Mouse (Mus musculus) kidney, postnatal 0 days (tissue): ENCODE measurements around the gene Gm9573. TPM values are rescaled to one million over a fixed set of nuclear protein-coding genes. Genes with fewer than 3 reads are reported as not detected.

Experiments
- ATAC-seq: fragments of 200-750 bp; cut with Nextera tagmentation; replicated peaks from 2 replicates; pipeline ENCODE4 v1.8.0; 2017; ENCODE audit warnings: low read depth, moderate number of reproducible peaks, moderate TSS enrichment, moderate library complexity; ENCODE audit not compliant: low FRiP score
- DNase-seq: peaks from one replicate; pipeline ENCODE4 v3.0.0-alpha.2; 2016; ENCODE audit warnings: low spot score
- H3K27ac ChIP-seq: fragments of 300-500 bp; sonication (generic); 2 replicates; pipeline ENCODE4 v1.5.1; 2014; ENCODE audit warnings: mild to moderate bottlenecking
- H3K27me3 ChIP-seq: fragments of 300-500 bp; sonication (generic); 2 replicates; pipeline ENCODE4 v1.6.1; 2014; ENCODE audit warnings: low read length, mixed read lengths; ENCODE audit not compliant: insufficient read depth
- H3K36me3 ChIP-seq: fragments of 300-500 bp; sonication (generic); 2 replicates; pipeline ENCODE4 v1.6.1; 2014; ENCODE audit warnings: low read length, mixed read lengths; ENCODE audit not compliant: insufficient read depth
- H3K4me1 ChIP-seq: fragments of 300-500 bp; sonication (generic); replicated peaks from 2 replicates; pipeline ENCODE4 v1.6.1; 2014; ENCODE audit warnings: antibody characterized with exemption, low read length, mixed read lengths; ENCODE audit not compliant: insufficient read depth
- H3K4me2 ChIP-seq: fragments of 300-500 bp; sonication (generic); 2 replicates; pipeline ENCODE4 v1.6.1; 2014; ENCODE audit warnings: mild to moderate bottlenecking, low read length, moderate library complexity, mixed read lengths
- H3K4me3 ChIP-seq: fragments of 300-500 bp; sonication (generic); replicated peaks from 2 replicates; pipeline ENCODE4 v1.5.1; 2014; ENCODE audit warnings: low read depth, low read length
- H3K9ac ChIP-seq: fragments of 300-500 bp; sonication (generic); 2 replicates; pipeline ENCODE4 v1.6.1; 2014; ENCODE audit warnings: low read depth, low read length
- H3K9me3 ChIP-seq: fragments of 300-500 bp; sonication (generic); replicated peaks from 2 replicates; pipeline ENCODE4 v1.6.1; 2016; ENCODE audit warnings: low read length, inconsistent platforms, mixed read lengths
- CTCF ChIP-seq: IDR thresholded peaks from 2 replicates; pipeline ENCODE4 v1.5.1; 2016; ENCODE audit warnings: antibody characterized with exemption, low read depth, mild to moderate bottlenecking, moderate library complexity
- WGBS: fragments of 180-500 bp; shearing (Covaris S2); extraction: QIAGEN DNeasy Blood & Tissue Kit; methylation state at CpG from one replicate; pipeline ENCODE4 v1.1.7; 2014; 5-methylcytosine and 5-hydroxymethylcytosine counted together
- polyA plus RNA-seq: library from polyadenylated mRNA; unstranded; fragments of >200 nt; fragmentation: Nextera tagmentation; extraction: Ambion mirVana; gene quantifications from 2 replicates; pipeline ENCODE4 v1.2.1, GENCODE M21; 2015

The Gm9573 gene
- polyA plus RNA-seq, 1 experiment from 2014 or later: not detected

GRCm38 (mm10) chr17:35601736-35602354, 24.6 kb downstream of the Gm9573 start:
- ATAC-seq (no peak), DNase-seq (no peak)
- Histone ChIP-seq H3K27ac (no peak overlapping the region), H3K4me2 (0 out of 2 replicates have a peak overlapping the region, but pooled peaks have one; percentile 24), H3K9ac (no peak overlapping the region), H3K4me1 (no peaks in the 10 kb centered on the region), H3K9me3 (no peaks in the 10 kb centered on the region), H3K27me3 (no peaks in the 10 kb centered on the region), H3K36me3 (no peaks in the 10 kb centered on the region), H3K4me3 (no peak overlapping the region)
- WGBS: 31% methylated on average over 8 of the region's 8 CpGs
- no peak for TF ChIP-seq CTCF

GRCm38 (mm10) chr17:35601249-35601648, 25.2 kb downstream of the Gm9573 start, which contains the start of gene Sfta2:
TSS of gene Sfta2 (plus strand) at chr17:35601549.
- ATAC-seq: no peak
- H3K4me2 ChIP-seq: 0 out of 2 replicates have a peak within 1 kb of the TSS, but pooled peaks have one; percentile 24
- 45% methylated on average over 2 of the region's 2 CpGs for WGBS

GRCm38 (mm10) chr17:35597399-35597798, 29.0 kb downstream of the Gm9573 start:
- no peaks in the 10 kb centered on the region for H3K4me1 ChIP-seq
- no peaks in the 10 kb centered on the region for H3K36me3 ChIP-seq
- no peak for DNase-seq
- no peak overlapping the region for H3K4me2 ChIP-seq
- H3K27ac ChIP-seq: no peak overlapping the region
- H3K4me3 ChIP-seq: no peak overlapping the region
- TF ChIP-seq CTCF: no peak
- no peak for ATAC-seq
- H3K9me3 ChIP-seq: no peaks in the 10 kb centered on the region
- no peak overlapping the region for H3K9ac ChIP-seq
- WGBS: 92% methylated on average over 3 of the region's 3 CpGs
- no peaks in the 10 kb centered on the region for H3K27me3 ChIP-seq

More at GRCm38 (mm10) chr17:35601249-35601648, 25.2 kb downstream of the Gm9573 start, which contains the start of gene Sfta2:
- H3K4me3 ChIP-seq: no peak within 1 kb of the TSS
- no peaks in the 10 kb centered on the region for H3K27me3 ChIP-seq
- H3K27ac ChIP-seq: no peak within 1 kb of the TSS
- TF ChIP-seq CTCF: no peak
- H3K9me3 ChIP-seq: no peaks in the 10 kb centered on the region
- no peak for DNase-seq
- H3K4me1 ChIP-seq: no peaks in the 10 kb centered on the region
- no peak within 1 kb of the TSS for H3K9ac ChIP-seq
- H3K36me3 ChIP-seq: no peaks in the 10 kb centered on the region

GRCm38 (mm10) chr17:35594456-35594855, 32.0 kb downstream of the Gm9573 start:
- ATAC-seq (no peak), DNase-seq (no peak)
- no peak overlapping the region for H3K9ac ChIP-seq
- 85% methylated on average over 7 of the region's 7 CpGs for WGBS
- H3K27ac ChIP-seq: no peak overlapping the region
- no peaks in the 10 kb centered on the region for H3K27me3 ChIP-seq
- TF ChIP-seq CTCF: no peak
- no peaks in the 10 kb centered on the region for H3K9me3 ChIP-seq
- no peaks in the 10 kb centered on the region for H3K4me1 ChIP-seq
- H3K36me3 ChIP-seq: no peaks in the 10 kb centered on the region
- no peak overlapping the region for H3K4me2 ChIP-seq
- no peak overlapping the region for H3K4me3 ChIP-seq

- Histone ChIP-seq H3K4me2 (no peak overlapping the region), H3K4me1 (no peaks in the 10 kb centered on the region), H3K27me3 (no peaks in the 10 kb centered on the region), H3K36me3 (no peaks in the 10 kb centered on the region), H3K27ac (no peak overlapping the region), H3K9ac (no peak overlapping the region), H3K4me3 (no peak overlapping the region), H3K9me3 (no peaks in the 10 kb centered on the region)
- 33% methylated on average over 4 of the region's 4 CpGs for WGBS
- ATAC-seq (no peak), DNase-seq (no peak)
- no peak for TF ChIP-seq CTCF
Observed at GRCm38 (mm10) chr17:35593786-35594185, 32.7 kb downstream of the Gm9573 start.

GRCm38 (mm10) chr17:35592131-35592530, 34.3 kb downstream of the Gm9573 start:
- Histone ChIP-seq H3K9me3 (no peaks in the 10 kb centered on the region), H3K4me1 (no peaks in the 10 kb centered on the region), H3K4me3 (no peak overlapping the region), H3K4me2 (no peak overlapping the region), H3K9ac (no peak overlapping the region), H3K27ac (no peak overlapping the region), H3K36me3 (no peaks in the 10 kb centered on the region), H3K27me3 (no peaks in the 10 kb centered on the region)
- WGBS: 79% methylated on average over 9 of the region's 9 CpGs
- no peak for DNase-seq
- no peak for TF ChIP-seq CTCF
- ATAC-seq: no peak

GRCm38 (mm10) chr17:35591731-35592130, 34.7 kb downstream of the Gm9573 start:
- no peak for ATAC-seq
- H3K27me3 ChIP-seq: no peaks in the 10 kb centered on the region
- no peak for TF ChIP-seq CTCF
- no peaks in the 10 kb centered on the region for H3K4me1 ChIP-seq
- no peak overlapping the region for H3K27ac ChIP-seq
- no peaks in the 10 kb centered on the region for H3K36me3 ChIP-seq
- no peak overlapping the region for H3K4me3 ChIP-seq
- no peak overlapping the region for H3K9ac ChIP-seq
- no peaks in the 10 kb centered on the region for H3K9me3 ChIP-seq
- no peak for DNase-seq
- H3K4me2 ChIP-seq: no peak overlapping the region
- WGBS: 86% methylated on average over 15 of the region's 15 CpGs
